Mouse (Mus musculus) ES-Bruce4 (cell line): ENCODE results near the gene S100a1.

Experiments
- CTCF ChIP-seq: IDR thresholded peaks from one replicate; pipeline ENCODE4 v1.8.1; 2011; ENCODE audit warnings: low read depth, low read length
- EP300 ChIP-seq: IDR thresholded peaks from 2 replicates; pipeline ENCODE4 v1.6.1; 2011; ENCODE audit warnings: low read depth, low read length; ENCODE audit not compliant: insufficient read depth
- POLR2A ChIP-seq: IDR thresholded peaks from one replicate; pipeline ENCODE4 v1.8.1; 2011; ENCODE audit warnings: low read length; ENCODE audit not compliant: insufficient read depth

- TF ChIP-seq CTCF (no peak), POLR2A (no peak), EP300 (no peak)
Measured at GRCm38 (mm10) chr3:90515242-90515641, 1.1 kb upstream of the S100a1 start.
